Mouse (Mus musculus) liver, adult 2 months (tissue): ENCODE data around the gene Cdk4.

ENCODE experiments used
- CTCF ChIP-seq: fragments of 200-500 bp; IDR thresholded peaks from 2 replicates; pipeline ENCODE4 v1.5.1; 2011; ENCODE audit warnings: low read depth, low read length, control low read depth
- POLR2A ChIP-seq: fragments of 200-500 bp; IDR thresholded peaks from 2 replicates; pipeline ENCODE4 v1.6.1; 2011; ENCODE audit warnings: low read length, control low read depth; ENCODE audit not compliant: insufficient read depth; ENCODE audit errors: extremely low read depth

GRCm38 (mm10) chr10:127107563-127108261 lies 44.4 kb downstream of the Cdk4 start:
- TF ChIP-seq CTCF (no peak), POLR2A (no peak)
